ENCODE assay signal across 8 mouse cellular contexts in the genomic region with DNA sequence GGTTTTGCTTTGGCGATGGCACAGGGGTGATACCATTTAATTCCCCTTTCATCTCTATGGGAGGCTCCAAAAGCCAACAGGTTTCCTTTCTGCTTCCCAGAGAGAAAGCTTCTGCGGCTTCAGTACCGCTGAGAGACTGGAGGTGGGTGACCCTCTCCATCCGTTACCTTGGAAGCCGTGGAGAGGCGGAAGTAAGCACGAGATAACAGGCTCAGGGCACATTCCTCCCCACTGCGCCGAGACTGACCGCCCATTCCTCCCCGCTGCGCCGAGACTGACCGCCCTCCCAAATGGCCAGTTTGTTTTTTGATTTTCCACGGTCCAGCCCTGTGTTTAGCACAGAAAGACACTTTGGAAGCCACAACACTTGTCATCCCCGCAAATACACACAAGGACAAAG. TPM values are rescaled to one million over a fixed set of nuclear protein-coding genes. Genes with fewer than 3 reads are reported as not detected.
DNase-seq lines count a peak whose midpoint lies in the region; ATAC-seq and TF ChIP-seq lines count a peak whose summit lies in the region.

No protein-coding gene starts in this region.

- H3K4me2 ChIP-seq in liver, embryonic 11.5 days, result peak overlapping the region; percentile 70
- H3K4me2 ChIP-seq in lung, embryonic 16.5 days (ENCODE audit: low read depth, low read length), result peak overlapping the region; percentile 60
- H3K4me2 ChIP-seq in stomach, embryonic 15.5 days, result peak overlapping the region; percentile 51

- peak overlapping the region; percentile 37 for H3K4me3 ChIP-seq in liver, embryonic 11.5 days (ENCODE audit: low read depth, low read length)
- peak overlapping the region; percentile 38 for H3K4me3 ChIP-seq in lung, embryonic 16.5 days (ENCODE audit: low read length)
- peak overlapping the region; percentile 13 for H3K4me3 ChIP-seq in stomach, embryonic 15.5 days (replicated peaks)
- no peak overlapping the region for H3K4me3 ChIP-seq in kidney, adult 2 months (ENCODE audit: insufficient read depth, low read depth, low read length)

- peaks cover 3% of the 10 kb centered on the region; the same call in 1 of the 2 replicates for H3K27me3 ChIP-seq in liver, embryonic 11.5 days (replicated peaks; ENCODE audit: control insufficient read depth, insufficient read depth, low read length)
- H3K27me3 ChIP-seq in lung, embryonic 16.5 days (ENCODE audit: control insufficient read depth, insufficient read depth, low read depth, low read length), result peaks cover 5% of the 10 kb centered on the region; the same call in 1 of the 2 replicates
- H3K27me3 ChIP-seq in stomach, embryonic 15.5 days (replicated peaks), result peaks cover 5% of the 10 kb centered on the region; the same call in 1 of the 2 replicates
- no peaks in the 10 kb centered on the region for H3K27me3 ChIP-seq in kidney, adult 2 months (replicated peaks; ENCODE audit: control insufficient read depth, insufficient read depth, low read length)

- no peak overlapping the region for H3K27ac ChIP-seq in liver, embryonic 11.5 days (ENCODE audit: low read depth, low read length)
- no peak overlapping the region for H3K27ac ChIP-seq in lung, embryonic 16.5 days (ENCODE audit: low read length)
- H3K27ac ChIP-seq in stomach, embryonic 15.5 days, result no peak overlapping the region
- no peak overlapping the region for H3K27ac ChIP-seq in kidney, adult 2 months (ENCODE audit: insufficient read depth, low read depth, low read length)

- H3K4me1 ChIP-seq in liver, embryonic 11.5 days (replicated peaks; ENCODE audit: control insufficient read depth, insufficient read depth, low read length), result peaks cover 6% of the 10 kb centered on the region
- peaks cover 7% of the 10 kb centered on the region for H3K4me1 ChIP-seq in lung, embryonic 16.5 days (replicated peaks; ENCODE audit: control insufficient read depth, insufficient read depth, low read length)
- H3K4me1 ChIP-seq in stomach, embryonic 15.5 days, result 0 out of 2 replicates have a peak, but pooled peaks cover 8% of the 10 kb centered on the region
- H3K4me1 ChIP-seq in kidney, adult 2 months (ENCODE audit: control insufficient read depth, insufficient read depth, low read length), result no peaks in the 10 kb centered on the region

- TF ChIP-seq CTCF in kidney, adult 2 months (conservative IDR thresholded peaks at IDR 0.05; ENCODE audit: insufficient read depth, insufficient read length, low read depth, low read length), result no peak

- under 1% methylated on average over 16 of the region's 16 CpGs for WGBS in liver, embryonic 11.5 days
- under 1% methylated on average over 16 of the region's 16 CpGs for WGBS in lung, embryonic 16.5 days
- under 1% methylated on average over 16 of the region's 16 CpGs for WGBS in stomach, embryonic 15.5 days
- WGBS in kidney, adult 2 months, result 1% methylated on average over 16 of the region's 16 CpGs

- no peak overlapping the region for H3K9ac ChIP-seq in liver, embryonic 11.5 days (ENCODE audit: low read depth, low read length)
- H3K9ac ChIP-seq in lung, embryonic 16.5 days (ENCODE audit: low read length), result peak overlapping the region; percentile 39; the same call in 1 of the 2 replicates
- no peak overlapping the region for H3K9ac ChIP-seq in stomach, embryonic 15.5 days

- no peaks in the 10 kb centered on the region for H3K36me3 ChIP-seq in liver, embryonic 11.5 days (ENCODE audit: control insufficient read depth, insufficient read depth, low read length)
- H3K36me3 ChIP-seq in lung, embryonic 16.5 days (ENCODE audit: control insufficient read depth, insufficient read depth, low read length), result no peaks in the 10 kb centered on the region
- no peaks in the 10 kb centered on the region for H3K36me3 ChIP-seq in stomach, embryonic 15.5 days
- no peaks in the 10 kb centered on the region for H3K36me3 ChIP-seq in kidney, adult 2 months (ENCODE audit: control insufficient read depth, insufficient read depth, low read length)

- no peak for ATAC-seq in liver, embryonic 11.5 days (replicated peaks; ENCODE audit: low FRiP score)
- ATAC-seq in lung, embryonic 16.5 days (ENCODE audit: low read depth), result peak; percentile 73; the same call in 1 of the 2 replicates
- ATAC-seq in stomach, embryonic 15.5 days (ENCODE audit: insufficient read depth, low FRiP score, low read depth), result no peak
- ATAC-seq in activated CD4-positive, CD25-positive, alpha-beta regulatory T cell, adult 4 months, result no peak

- TF ChIP-seq POLR2A in kidney, adult 2 months (IDR thresholded peaks at IDR 0.05; ENCODE audit: low read depth, low read length), result no peak

- no peaks in the 10 kb centered on the region for H3K9me3 ChIP-seq in liver, embryonic 11.5 days (ENCODE audit: control insufficient read depth, low read length)
- no peaks in the 10 kb centered on the region for H3K9me3 ChIP-seq in lung, embryonic 16.5 days (ENCODE audit: control insufficient read depth, low read length)
- no peaks in the 10 kb centered on the region for H3K9me3 ChIP-seq in stomach, embryonic 15.5 days

- DNase-seq in liver, embryonic 11.5 days (ENCODE audit: low spot score), result peak; percentile 44
- no peak for DNase-seq in liver
- peak; percentile 25 for DNase-seq in heart, postnatal 4 days
- DNase-seq in ovary, postnatal 36 days (ENCODE audit: low spot score), result no peak
- no peak for DNase-seq in kidney, adult 2 months

RNA-seq across cellular contexts. Expression of gene Olig2, which starts 55.4 kb away (rescaled TPM):
- polyA plus RNA-seq in liver, embryonic 11.5 days (2014; fragmentation: Nextera tagmentation; extraction: Ambion mirVana), result not detected in 2 replicates
- total RNA-seq in heart, postnatal 4 days (2021), result not detected
- not detected in 2 replicates for polyA plus RNA-seq in lung, embryonic 16.5 days (2015; fragmentation: Nextera tagmentation; extraction: Ambion mirVana)
- polyA plus RNA-seq in stomach, embryonic 15.5 days (2015; fragmentation: Nextera tagmentation; extraction: Ambion mirVana), result not detected in 2 replicates
- not detected for polyA plus RNA-seq in activated CD4-positive, CD25-positive, alpha-beta regulatory T cell, adult 4 months (2017; shearing (Covaris generic))
- 0.03 TPM in 1 of 2 replicates, not detected in the other for polyA plus RNA-seq in kidney, adult 2 months (2012; rRNA removed)

Comparison
In these comparisons a context has a peak if more than half of its experiments do, and no peak if none do; other contexts are left out.
1. DNase-seq: peak in liver, embryonic 11.5 days (single experiment) and heart, postnatal 4 days (single experiment); none in liver (single experiment), ovary, postnatal 36 days (single experiment) and kidney, adult 2 months (single experiment).
2. Peak in every context shown above with its lines, with median percentiles within 50 percentile points of each other: H3K4me2 ChIP-seq.